Mouse (Mus musculus): Measurements from ENCODE around the gene Gtf2h3. TPM values are rescaled to one million over a fixed set of nuclear protein-coding genes. Genes with fewer than 3 reads are reported as not detected.
A peak's percentile ranks its signal among the peaks of the same experiment; 100 is the strongest.
"Not testable (repeated sequence)": the region's sequence is repeated elsewhere in the genome, so short reads cannot be mapped to it uniquely, and the experiment has no call there.

Gtf2h3 gene
- 10 to 100 TPM; 17.6 to 18.2 TPM for total RNA-seq (2021)
- long read RNA-seq, experiment 1, transcript Gtf2h3-201 (13 exons, 2,672 nt): major isoform, 19 of 25 reads
- long read RNA-seq, experiment 1, partial matches to known transcripts: 3 of 25 reads
- long read RNA-seq, experiment 1, other reads (novel, unspliced or antisense): 2 of 25 reads
- long read RNA-seq, experiment 2, transcript Gtf2h3-201 (13 exons, 2,672 nt): major isoform, 15 of 21 reads
- long read RNA-seq, experiment 2, partial matches to known transcripts: 1 of 21 reads
- long read RNA-seq, experiment 2, other reads (novel, unspliced or antisense): 5 of 21 reads

- DNase-seq: peak; percentile 95
Measured at GRCm38 (mm10) chr5:124578633-124579317, at the start of gene Gtf2h3, which contains the start of gene Eif2b1. Gtf2h3 (plus strand) TSS chr5:124579140. Eif2b1 (minus strand) TSS chr5:124579131.

GRCm38 (mm10) chr5:124529191-124529651, 49.7 kb upstream of the Gtf2h3 start:
- DNase-seq: no peak

- no peak for DNase-seq
Measured at GRCm38 (mm10) chr5:124529697-124530096, 49.2 kb upstream of the Gtf2h3 start.

DNA sequence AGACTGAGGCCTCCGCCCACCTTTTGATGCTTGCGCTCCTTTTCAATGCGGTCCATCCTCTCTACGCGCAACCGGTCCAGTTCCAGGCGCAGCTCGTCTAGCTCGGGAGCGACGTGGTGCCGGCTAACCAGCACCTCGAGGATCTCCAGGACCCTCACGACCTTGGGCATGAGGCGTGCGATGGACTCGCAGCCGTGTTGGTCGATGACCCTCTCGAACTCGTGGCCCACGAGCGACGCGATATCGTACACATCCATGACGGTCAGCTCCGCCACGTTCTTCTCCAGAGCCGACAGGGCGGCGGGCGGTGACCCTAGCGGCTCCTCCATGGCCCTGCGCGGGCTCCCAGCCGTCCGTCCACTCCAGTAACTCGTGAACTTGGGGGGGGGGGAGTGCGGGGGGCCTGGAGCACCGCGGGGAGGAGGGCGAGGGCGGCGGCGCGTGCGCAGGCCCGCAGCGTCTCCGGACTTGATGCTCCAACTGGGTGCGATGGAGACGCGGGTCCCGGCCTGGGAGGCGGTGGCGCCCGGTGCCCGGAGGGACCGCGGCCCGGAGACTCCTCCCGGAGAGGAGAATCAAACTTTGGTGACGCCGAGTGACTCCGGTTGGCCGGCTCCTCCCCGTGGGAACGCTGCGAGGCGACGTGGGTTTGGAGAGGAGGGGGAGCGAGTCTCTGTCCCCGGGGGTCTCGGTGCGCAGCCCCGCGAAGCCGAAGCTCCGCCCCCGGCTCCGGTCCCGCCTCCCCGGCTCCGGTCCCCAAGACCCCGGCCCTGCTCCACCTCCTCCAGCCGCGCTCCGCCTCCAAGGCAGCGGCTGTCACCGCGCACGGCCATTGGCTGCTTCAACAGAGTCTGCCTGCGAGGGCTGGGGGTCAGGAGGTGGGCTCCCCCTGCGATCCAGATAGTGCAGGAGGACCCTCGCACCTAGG, 48.0 kb upstream of the Gtf2h3 start, which contains the start of gene Rilpl1:
Rilpl1 (minus strand) TSS at position 737 of the 928 bp plus-strand sequence.
- peak; percentile 85 for DNase-seq

GRCm38 (mm10) chr5:124531583-124531930, 47.4 kb upstream of the Gtf2h3 start:
- no peak for DNase-seq

- no peak for DNase-seq
Measured at GRCm38 (mm10) chr5:124532451-124532850, 46.5 kb upstream of the Gtf2h3 start.

DNA sequence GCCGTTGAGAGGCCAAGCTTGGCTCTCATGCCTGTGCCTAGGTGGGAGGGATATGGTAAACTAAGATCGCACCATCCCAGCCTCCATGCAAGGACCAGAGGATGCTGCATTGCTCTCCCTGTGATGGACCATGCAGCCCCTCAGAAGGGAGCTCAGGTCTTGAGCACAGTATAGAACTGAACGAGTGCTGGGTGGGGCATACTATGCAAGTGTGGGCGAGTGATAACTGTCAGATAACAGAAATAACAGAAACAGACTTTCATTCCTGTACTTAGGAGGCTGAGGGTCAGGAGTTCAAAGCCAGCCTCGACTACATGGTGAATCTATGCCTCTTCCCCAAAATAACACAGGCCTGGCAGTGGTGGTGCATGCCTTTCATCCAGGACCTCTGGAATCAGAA, 43.9 kb upstream of the Gtf2h3 start:
- no peak for DNase-seq

DNA sequence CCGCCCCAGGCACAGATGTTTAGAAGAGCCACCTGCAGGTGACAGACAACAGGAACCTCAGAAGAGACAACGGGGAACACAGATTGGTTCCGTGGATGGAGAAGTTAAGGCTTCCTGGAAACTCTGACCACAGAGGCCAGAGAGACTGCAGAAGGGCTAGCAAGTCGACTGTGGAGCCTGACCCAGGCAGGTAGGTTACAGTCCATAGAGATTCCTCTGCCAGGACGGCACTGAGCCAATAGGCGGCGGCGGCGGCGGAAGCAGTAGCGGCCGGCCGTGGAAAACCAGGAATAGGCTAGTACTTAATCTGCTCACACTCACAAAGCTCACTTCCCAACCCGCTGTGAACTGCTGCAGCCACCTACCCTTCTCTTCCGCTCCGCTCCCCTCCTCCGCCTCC, 42.2 kb upstream of the Gtf2h3 start:
- DNase-seq: peak; percentile 37

DNA sequence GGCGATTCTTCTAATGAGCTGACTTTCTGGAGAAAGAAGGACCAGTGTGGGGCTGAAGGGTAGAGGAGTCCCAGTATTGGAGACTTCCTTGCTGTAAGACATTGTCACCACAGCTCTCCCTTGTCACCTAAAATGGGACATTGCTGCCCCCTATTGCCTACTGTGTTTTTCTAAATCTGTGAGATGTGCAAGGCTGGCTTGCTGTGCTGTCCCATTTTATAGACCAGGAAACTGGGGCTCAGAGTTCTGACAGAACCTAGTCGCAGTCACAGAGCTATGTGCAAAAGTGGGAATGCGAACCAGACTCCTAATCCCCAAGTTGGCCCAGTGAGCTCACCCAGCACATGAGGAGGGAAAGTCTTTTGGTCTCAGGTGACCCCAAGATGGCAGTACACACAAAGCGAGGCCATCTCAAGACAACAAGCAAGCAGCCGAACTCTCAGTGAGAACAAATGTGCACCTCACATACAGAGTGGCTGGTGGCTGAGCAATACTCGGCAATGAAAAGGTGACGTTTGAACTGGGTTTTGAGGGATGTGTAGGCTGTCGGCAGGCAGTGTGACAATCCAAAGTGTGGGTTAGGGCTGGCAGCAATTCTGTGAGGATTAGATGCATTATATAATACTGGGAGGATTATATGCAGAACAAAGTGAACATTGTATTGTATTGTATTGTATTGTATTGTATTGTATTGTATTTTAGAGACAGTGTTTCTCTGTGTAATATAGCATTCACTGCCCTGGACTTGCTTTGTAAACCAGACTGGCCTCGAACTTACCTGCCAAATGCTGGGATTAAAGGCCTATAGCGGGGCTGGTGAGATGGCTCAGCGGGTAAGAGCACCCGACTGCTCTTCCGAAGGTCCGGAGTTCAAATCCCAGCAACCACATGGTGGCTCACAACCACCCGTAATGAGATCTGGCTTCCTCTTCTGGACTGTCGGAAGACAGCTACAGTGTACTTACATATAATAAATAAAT, 39.8 kb upstream of the Gtf2h3 start:
- DNase-seq: no peak

- DNase-seq: no peak
Measured at GRCm38 (mm10) chr5:124539905-124540304, 39.0 kb upstream of the Gtf2h3 start.

- peak; percentile 92 for DNase-seq
Measured at GRCm38 (mm10) chr5:124540383-124540786, 38.6 kb upstream of the Gtf2h3 start, which contains the start of gene Tmed2. Tmed2 (plus strand) TSS chr5:124540695.

DNA sequence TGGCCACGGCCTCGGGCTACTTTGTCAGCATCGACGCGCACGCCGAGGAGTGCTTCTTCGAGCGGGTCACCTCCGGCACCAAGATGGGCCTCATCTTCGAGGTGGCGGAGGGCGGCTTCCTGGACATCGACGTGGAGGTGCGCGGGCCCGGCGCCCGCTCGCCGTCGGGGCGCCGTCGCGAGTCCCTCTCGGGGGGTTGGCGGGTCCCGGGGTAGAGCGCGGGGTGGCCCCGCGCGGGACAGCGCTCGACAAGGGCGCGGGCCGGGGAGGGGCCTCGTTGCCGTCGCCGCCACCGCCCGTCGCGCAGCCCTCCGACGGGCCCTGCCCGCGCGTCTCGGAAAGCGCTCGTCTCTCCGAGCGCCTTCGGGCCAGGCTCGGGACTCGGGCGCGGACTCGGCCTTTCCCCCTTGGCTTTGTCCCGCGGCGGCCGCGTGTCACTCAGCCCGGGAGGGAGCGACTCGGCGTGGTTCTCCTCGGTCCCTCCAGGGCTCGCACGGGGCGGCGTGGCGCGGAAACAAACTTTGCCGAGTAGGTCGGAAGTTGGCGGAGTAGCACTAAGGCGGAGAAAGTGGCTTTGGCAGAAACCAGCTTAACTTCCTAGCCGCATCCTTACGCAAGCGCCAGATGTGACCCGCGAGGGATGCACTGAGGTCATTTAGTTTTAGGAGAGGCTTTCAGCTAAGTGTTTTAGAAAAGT, 37.9 kb upstream of the Gtf2h3 start:
- peak; percentile 79 for DNase-seq

- no peak for DNase-seq
Measured at GRCm38 (mm10) chr5:124541602-124541973, 37.4 kb upstream of the Gtf2h3 start.

- DNase-seq: not testable (repeated sequence)
Measured at GRCm38 (mm10) chr5:124550737-124551136, 28.2 kb upstream of the Gtf2h3 start.

DNA sequence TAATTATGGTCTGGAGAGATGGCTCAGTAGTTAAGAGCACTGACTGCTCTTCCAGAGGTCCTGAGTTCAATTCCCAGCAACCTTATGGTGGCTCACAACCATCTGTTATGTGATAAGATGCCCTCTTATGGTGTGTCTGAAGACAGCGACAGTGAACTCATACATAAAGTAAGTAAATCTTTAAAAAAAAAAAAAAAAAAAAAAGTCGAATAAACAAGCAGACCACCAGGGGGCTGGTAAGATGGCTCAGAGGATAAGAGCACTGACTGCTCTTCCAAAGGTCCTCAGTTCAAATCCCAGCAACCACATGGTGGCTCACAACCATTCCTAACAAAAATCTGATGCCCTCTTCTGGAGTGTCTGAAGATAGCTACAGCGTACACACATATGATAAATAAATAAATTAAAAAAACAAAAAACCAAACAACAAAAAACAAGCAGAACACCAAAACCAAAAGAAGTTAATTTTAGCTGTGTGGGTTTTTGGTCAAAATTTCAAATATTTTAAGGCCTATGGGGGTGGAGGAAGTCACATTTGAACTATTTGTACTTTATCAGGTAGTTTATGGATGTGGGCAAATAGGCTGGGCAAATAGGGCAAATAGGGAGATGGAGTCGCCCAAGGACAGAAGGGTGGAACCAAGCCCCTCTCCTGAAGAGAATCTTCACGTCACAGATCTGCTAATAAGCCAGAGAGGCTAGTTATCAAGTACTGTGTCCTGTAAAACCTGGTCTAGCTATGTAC, 27.4 kb upstream of the Gtf2h3 start:
- DNase-seq: not testable (repeated sequence)

GRCm38 (mm10) chr5:124552094-124552472, 26.9 kb upstream of the Gtf2h3 start:
- DNase-seq: no peak

GRCm38 (mm10) chr5:124552558-124553307, 26.2 kb upstream of the Gtf2h3 start, which contains the start of gene Ddx55:
Ddx55 (plus strand) TSS chr5:124552864.
- DNase-seq: peak; percentile 88

DNA sequence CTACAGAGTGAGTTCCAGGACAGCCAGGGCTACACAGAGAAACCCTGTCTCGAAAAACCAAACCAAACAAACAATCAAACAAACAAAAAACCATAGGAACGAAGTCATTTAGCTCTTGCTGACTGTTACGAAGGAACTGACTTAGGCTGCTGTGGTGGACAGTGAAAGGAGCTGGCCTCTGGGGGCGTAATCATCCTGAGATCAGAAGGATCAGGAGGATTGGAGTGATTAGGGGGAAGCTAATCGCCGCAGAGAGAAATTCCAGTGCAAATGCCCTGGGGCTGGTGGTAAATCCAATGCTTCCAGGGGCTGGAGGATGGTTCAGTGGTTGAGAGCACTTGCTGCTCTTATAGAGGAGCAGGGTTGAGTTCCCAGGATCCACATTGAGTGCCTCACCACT, 25.3 kb upstream of the Gtf2h3 start:
- no peak for DNase-seq

GRCm38 (mm10) chr5:124555145-124555544, 23.8 kb upstream of the Gtf2h3 start:
- no peak for DNase-seq
